In the genomic region with DNA sequence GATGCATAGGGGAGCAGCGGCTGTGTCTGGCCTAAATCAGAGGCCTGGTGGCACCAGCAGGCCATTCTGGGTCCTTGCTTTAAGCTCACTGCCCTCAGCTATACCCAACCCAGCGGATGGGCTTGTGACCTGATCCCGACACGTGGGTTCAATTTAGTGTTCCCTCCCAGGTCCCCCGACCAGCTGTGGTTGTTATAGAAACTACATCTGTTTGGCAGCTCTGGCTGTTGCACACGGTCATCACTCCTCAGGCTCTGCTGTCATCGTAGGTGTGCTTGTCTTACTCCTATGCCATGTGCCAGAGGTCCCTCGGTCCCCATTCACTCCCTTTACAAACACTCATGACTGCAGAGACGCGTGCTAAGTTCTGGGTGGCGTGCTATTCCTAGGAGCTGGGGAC, we compare ENCODE assay signal across 24 mouse cellular contexts. TPM values are rescaled to one million over a fixed set of nuclear protein-coding genes. Genes with fewer than 3 reads are reported as not detected.
DNase-seq lines count a peak whose midpoint lies in the region; ATAC-seq and TF ChIP-seq lines count a peak whose summit lies in the region.
"Had no signal": no experiment of that assay in that cellular context is flagged by ENCODE, and none has a peak within 500 bp of the region (broad histone marks: within the 10 kb centered on the region; RNA-seq: fewer than 3 reads in every experiment).

No protein-coding gene starts in this region.

- no peak overlapping the region for H3K9ac ChIP-seq in lung, postnatal 0 days (replicated peaks; ENCODE audit: low read depth)
- H3K9ac ChIP-seq in limb, embryonic 11.5 days (ENCODE audit: low read length), result no peak overlapping the region; the same call in 1 of the 2 replicates
- H3K9ac ChIP-seq: forebrain, postnatal 0 days; liver, embryonic 14.5 days; neural tube, embryonic 12.5 days had no signal

- H3K4me3 ChIP-seq in lung, postnatal 0 days (ENCODE audit: low read depth, low read length), result no peak overlapping the region
- H3K4me3 ChIP-seq in limb, embryonic 11.5 days (ENCODE audit: low read depth, low read length), result no peak overlapping the region
- H3K4me3 ChIP-seq: erythroblast, embryonic 14.5 days; heart, adult 2 months; layer of hippocampus, adult 2 months; megakaryocyte, embryonic 14.5 days; neural tube, embryonic 12.5 days had no signal

- no peaks in the 10 kb centered on the region for H3K27me3 ChIP-seq in lung, postnatal 0 days (replicated peaks; ENCODE audit: insufficient read depth, low read length)
- no peaks in the 10 kb centered on the region for H3K27me3 ChIP-seq in limb, embryonic 11.5 days (ENCODE audit: control insufficient read depth, insufficient read depth, low read length)
- H3K27me3 ChIP-seq: neural tube, embryonic 12.5 days had no signal

- TF ChIP-seq CTCF in lung, postnatal 0 days (IDR thresholded peaks at IDR 0.05), result no peak

- no peak for TF ChIP-seq EP300 in lung, postnatal 0 days (IDR thresholded peaks at IDR 0.05)

- peak; percentile 39 for DNase-seq in lung, postnatal 0 days (ENCODE audit: low spot score)
- no peak for DNase-seq in lung, postnatal 4 days
- DNase-seq in NIH3T3 (ENCODE audit: low read depth), result peak; percentile 50
- peak; percentile 30 for DNase-seq in embryo, embryonic 11.5 days (ENCODE audit: low read depth, low spot score)
- DNase-seq in limb, embryonic 11.5 days (ENCODE audit: low spot score), result peak; percentile 70
- DNase-seq in frontal cortex, postnatal 10 days (ENCODE audit: low spot score in 2 of 2), result no peak
- no peak for DNase-seq in left cerebral cortex, postnatal 4 days
- DNase-seq in right cerebral cortex, postnatal 4 days, result no peak
- DNase-seq: adrenal gland, postnatal 14 days; cerebellum, adult 9-11 months; gastrocnemius, postnatal 10 days; heart, adult 2 months; heart, postnatal 4 days; kidney, postnatal 14 days; lung, postnatal 14 days; thymus, postnatal 4 days had no signal

- no peaks in the 10 kb centered on the region for H3K9me3 ChIP-seq in lung, postnatal 0 days (ENCODE audit: low read length)
- H3K9me3 ChIP-seq in limb, embryonic 11.5 days (ENCODE audit: control insufficient read depth, low read length), result peaks cover 2% of the 10 kb centered on the region; the same call in 1 of the 2 replicates
- H3K9me3 ChIP-seq: G1E; neural tube, embryonic 12.5 days had no signal

- H3K36me3 ChIP-seq in lung, postnatal 0 days (ENCODE audit: insufficient read depth, low read length), result no peaks in the 10 kb centered on the region
- H3K36me3 ChIP-seq in limb, embryonic 11.5 days (ENCODE audit: control insufficient read depth, insufficient read depth, low read length), result no peaks in the 10 kb centered on the region
- H3K36me3 ChIP-seq: G1E; neural tube, embryonic 12.5 days had no signal

- no peak for ATAC-seq in lung, postnatal 0 days
- ATAC-seq in limb, embryonic 11.5 days (ENCODE audit: insufficient number of reproducible peaks, low FRiP score, low TSS enrichment, low read depth), result 0 out of 2 replicates have a peak, but pooled peaks have one; percentile 17
- ATAC-seq: inflammation-experienced regulatory T-cells, adult 6 months had no signal

- no peaks in the 10 kb centered on the region for H3K4me1 ChIP-seq in lung, postnatal 0 days (ENCODE audit: insufficient read depth, low read depth, low read length)
- peaks cover 21% of the 10 kb centered on the region for H3K4me1 ChIP-seq in limb, embryonic 11.5 days (ENCODE audit: control insufficient read depth, insufficient read depth, low read length)

- H3K4me2 ChIP-seq in lung, postnatal 0 days (replicated peaks; ENCODE audit: low read depth, low read length), result no peak overlapping the region
- no peak overlapping the region for H3K4me2 ChIP-seq in limb, embryonic 11.5 days (ENCODE audit: low read depth, severe bottlenecking)
- H3K4me2 ChIP-seq: neural tube, embryonic 12.5 days had no signal

- intact Hi-C loops in left cerebral cortex, postnatal 4 days (cut with DNase I), result no loop called here

- 57% methylated on average over 11 of the region's 11 CpGs for WGBS in lung, postnatal 0 days
- 36% methylated on average over 11 of the region's 11 CpGs for WGBS in limb, embryonic 11.5 days

- no peak overlapping the region for H3K27ac ChIP-seq in lung, postnatal 0 days (ENCODE audit: low read length)
- H3K27ac ChIP-seq in limb, embryonic 11.5 days (replicated peaks; ENCODE audit: low read depth, low read length), result no peak overlapping the region; the same call in 1 of the 2 replicates
- H3K27ac ChIP-seq: heart, adult 2 months; layer of hippocampus, adult 2 months; liver, embryonic 14.5 days; neural tube, embryonic 12.5 days had no signal

RNA-seq across cellular contexts. Expression of gene Mcfd2, which starts 27.9 kb away (rescaled TPM):
- 132 and 145 TPM in 2 replicates for polyA plus RNA-seq in lung, postnatal 0 days (2015; fragmentation: Nextera tagmentation; extraction: Ambion mirVana)
- 77.6 and 80.0 TPM in 2 replicates for polyA plus RNA-seq in limb, embryonic 11.5 days (2014; fragmentation: Nextera tagmentation; extraction: Ambion mirVana)
- total RNA-seq in left cerebral cortex, postnatal 4 days (2021), result 10 to 100 TPM; 22.3 to 23.2 TPM

RNA-seq across cellular contexts. Expression of gene Ttc7, which starts 44.9 kb away (rescaled TPM):
- 14.2 and 16.4 TPM in 2 replicates for polyA plus RNA-seq in lung, postnatal 0 days (2015; fragmentation: Nextera tagmentation; extraction: Ambion mirVana)
- polyA plus RNA-seq in limb, embryonic 11.5 days (2014; fragmentation: Nextera tagmentation; extraction: Ambion mirVana), result 1.8 and 3.9 TPM in 2 replicates
- total RNA-seq in left cerebral cortex, postnatal 4 days (2021), result 1 to 10 TPM; 7.7 to 8.7 TPM

Comparison
In these comparisons a context has a peak if more than half of its experiments do, and no peak if none do; other contexts are left out.
1. DNase-seq: peak in lung, postnatal 0 days (single experiment), NIH3T3 (single experiment), embryo, embryonic 11.5 days (single experiment) and limb, embryonic 11.5 days (single experiment); none in lung, postnatal 4 days (0 of 2), frontal cortex, postnatal 10 days (0 of 2), left cerebral cortex, postnatal 4 days (single experiment) and right cerebral cortex, postnatal 4 days (single experiment).